Mouse (Mus musculus): Measurements from ENCODE around the gene Nfia.

GRCm38 (mm10) chr4:98166379-98166778 lies 393.8 kb downstream of the Nfia start:
- no peak for TF ChIP-seq CTCF (IDR thresholded peaks at IDR 0.05; ENCODE audit: low read depth, low read length)
- TF ChIP-seq POLR2A (IDR thresholded peaks at IDR 0.05; ENCODE audit: insufficient read depth, low read length) = no peak
